Mouse (Mus musculus): ENCODE results near the gene Trp73. TPM values are rescaled to one million over a fixed set of nuclear protein-coding genes. Genes with fewer than 3 reads are reported as not detected.

The Trp73 gene
- total RNA-seq, 2 experiments from 2014 or later = not detected

DNA sequence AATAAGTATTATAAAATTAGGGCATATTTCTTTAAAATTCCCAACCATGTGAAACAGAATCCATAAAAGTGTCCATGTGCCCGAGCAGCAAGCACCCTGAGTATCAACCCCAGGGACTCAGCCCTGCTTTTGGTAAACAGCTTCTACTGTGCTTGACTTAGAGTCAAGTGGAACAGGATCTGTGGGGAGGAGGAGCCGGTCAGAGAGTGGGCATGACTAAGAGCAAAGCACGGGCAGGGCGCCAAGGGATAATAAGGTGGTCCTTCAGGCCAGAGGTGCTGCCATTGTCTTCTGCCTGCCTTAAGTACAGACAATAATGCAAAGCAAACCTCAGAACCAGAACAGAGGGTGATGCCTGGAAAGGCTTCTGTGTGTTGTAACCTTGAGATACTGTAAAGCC, 132.2 kb downstream of the Trp73 start:
- ATAC-seq (replicated peaks; ENCODE audit: poor library complexity, severe bottlenecking) = no peak

- no peak for ATAC-seq (replicated peaks; ENCODE audit: poor library complexity, severe bottlenecking)
Measured at GRCm38 (mm10) chr4:154006264-154006663, 133.7 kb downstream of the Trp73 start.

Other genes starting within 250 kb of the Trp73 start
- gene A430005L14Rik, start 183.0 kb downstream of the Trp73 start, total RNA-seq (2014; fragmentation: Nextera tagmentation) = 25.0 and 40.8 TPM in 2 replicates
- 45.4 and 55.1 TPM in 2 replicates for gene A430005L14Rik, start 183.0 kb downstream of the Trp73 start, total RNA-seq (2017)
- gene Dffb, start 165.1 kb downstream of the Trp73 start, total RNA-seq (2014; fragmentation: Nextera tagmentation) = 11.8 and 14.2 TPM in 2 replicates
- gene Dffb, start 165.1 kb downstream of the Trp73 start, total RNA-seq (2017) = 6.7 and 13.4 TPM in 2 replicates
- 5.7 and 10.7 TPM in 2 replicates for gene Cep104, start 165.0 kb downstream of the Trp73 start, total RNA-seq (2014; fragmentation: Nextera tagmentation)
- gene Cep104, start 165.0 kb downstream of the Trp73 start, total RNA-seq (2017) = 4.2 and 6.9 TPM in 2 replicates
- 15.7 and 22.7 TPM in 2 replicates for gene Lrrc47, start 128.5 kb downstream of the Trp73 start, total RNA-seq (2014; fragmentation: Nextera tagmentation)
- gene Lrrc47, start 128.5 kb downstream of the Trp73 start, total RNA-seq (2017) = 23.5 and 32.4 TPM in 2 replicates
- gene Smim1, start 114.0 kb downstream of the Trp73 start, total RNA-seq (2014; fragmentation: Nextera tagmentation) = not detected in 2 replicates
- 0.05 and 0.60 TPM in 2 replicates for gene Smim1, start 114.0 kb downstream of the Trp73 start, total RNA-seq (2017)
- not detected in 2 replicates for gene Ccdc27, start 97.5 kb downstream of the Trp73 start, total RNA-seq (2014; fragmentation: Nextera tagmentation)
- not detected in 2 replicates for gene Ccdc27, start 97.5 kb downstream of the Trp73 start, total RNA-seq (2017)
- gene Wrap73, start 2.2 kb upstream of the Trp73 start, total RNA-seq (2014; fragmentation: Nextera tagmentation) = 8.0 and 18.9 TPM in 2 replicates
- 8.6 and 24.1 TPM in 2 replicates for gene Wrap73, start 2.2 kb upstream of the Trp73 start, total RNA-seq (2017)
- gene Tprgl, start 20.5 kb upstream of the Trp73 start, total RNA-seq (2014; fragmentation: Nextera tagmentation) = 44.9 and 52.5 TPM in 2 replicates
- 28.9 and 29.8 TPM in 2 replicates for gene Tprgl, start 20.5 kb upstream of the Trp73 start, total RNA-seq (2017)
- not detected in 2 replicates for gene Megf6, start 30.5 kb upstream of the Trp73 start, total RNA-seq (2014; fragmentation: Nextera tagmentation)
- gene Megf6, start 30.5 kb upstream of the Trp73 start, total RNA-seq (2017) = not detected in 2 replicates
- not detected in 2 replicates for gene Arhgef16, start 161.5 kb upstream of the Trp73 start, total RNA-seq (2014; fragmentation: Nextera tagmentation)
- not detected in 2 replicates for gene Arhgef16, start 161.5 kb upstream of the Trp73 start, total RNA-seq (2017)
- not detected in 2 replicates for gene B230104I21Rik, start 195.9 kb upstream of the Trp73 start, total RNA-seq (2014; fragmentation: Nextera tagmentation)
- not detected in 2 replicates for gene B230104I21Rik, start 195.9 kb upstream of the Trp73 start, total RNA-seq (2017)